Mouse (Mus musculus) hindbrain, embryonic 12.5 days (tissue): ENCODE measurements at regions not wholly inside any gene's neighbourhood (a gene's known extent, or its start where the extent isn't known, plus 50 kb on each side); places are given as distances from the start of the nearest gene placed in this dataset.
A peak's percentile ranks its signal among the peaks of the same experiment; 100 is the strongest.

ENCODE experiments used
- ATAC-seq: fragments of 200-750 bp; cut with Nextera tagmentation; 2 replicates; pipeline ENCODE4 v1.8.0; 2017; ENCODE audit warnings: moderate TSS enrichment; ENCODE audit not compliant: low FRiP score
- H3K27ac ChIP-seq: fragments of 300-500 bp; sonication (generic); 2 replicates; pipeline ENCODE4 v1.5.1; 2016; ENCODE audit warnings: mild to moderate bottlenecking
- H3K27me3 ChIP-seq: fragments of 300-500 bp; sonication (generic); 2 replicates; pipeline ENCODE4 v1.6.1; 2016; ENCODE audit warnings: mild to moderate bottlenecking
- H3K36me3 ChIP-seq: fragments of 300-500 bp; sonication (generic); 2 replicates; pipeline ENCODE4 v1.6.1; 2016; ENCODE audit warnings: mild to moderate bottlenecking
- H3K4me1 ChIP-seq: fragments of 300-500 bp; sonication (generic); 2 replicates; pipeline ENCODE4 v1.6.1; 2016
- H3K4me2 ChIP-seq: fragments of 300-500 bp; sonication (generic); replicated peaks from 2 replicates; pipeline ENCODE4 v1.6.1; 2016; ENCODE audit warnings: mild to moderate bottlenecking
- H3K4me3 ChIP-seq: fragments of 300-500 bp; sonication (generic); 2 replicates; pipeline ENCODE4 v1.5.1; 2016; ENCODE audit warnings: mild to moderate bottlenecking
- H3K9ac ChIP-seq: fragments of 300-500 bp; sonication (generic); 2 replicates; pipeline ENCODE4 v1.6.1; 2016; ENCODE audit warnings: mild to moderate bottlenecking, moderate library complexity
- H3K9me3 ChIP-seq: fragments of 300-500 bp; sonication (generic); replicated peaks from 2 replicates; pipeline ENCODE4 v1.6.1; 2016; ENCODE audit warnings: mild to moderate bottlenecking
- WGBS: fragments of 180-500 bp; shearing (Covaris S2); methylation state at CpG from one replicate; pipeline ENCODE4 v1.1.7; 2016; 5-methylcytosine and 5-hydroxymethylcytosine counted together

- H3K27ac ChIP-seq: no peak overlapping the region
- ATAC-seq: no peak
- H3K4me1 ChIP-seq: no peaks in the 10 kb centered on the region
- H3K4me3 ChIP-seq: no peak overlapping the region
- no peak overlapping the region for H3K9ac ChIP-seq
- no peaks in the 10 kb centered on the region for H3K9me3 ChIP-seq
- no peak overlapping the region for H3K4me2 ChIP-seq
- H3K27me3 ChIP-seq: no peaks in the 10 kb centered on the region
- no peaks in the 10 kb centered on the region for H3K36me3 ChIP-seq
- 67% methylated on average over 2 of the region's 2 CpGs for WGBS
These were observed 1124.1 kb downstream of the Stim2 start for GRCm38 (mm10) chr5:55122391-55122790.

GRCm38 (mm10) chr5:55134310-55134709 is 1136.0 kb downstream of the Stim2 start:
- Histone ChIP-seq H3K36me3 (no peaks in the 10 kb centered on the region), H3K4me2 (no peak overlapping the region), H3K4me1 (no peaks in the 10 kb centered on the region), H3K27ac (no peak overlapping the region), H3K4me3 (no peak overlapping the region), H3K27me3 (no peaks in the 10 kb centered on the region), H3K9me3 (no peaks in the 10 kb centered on the region), H3K9ac (no peak overlapping the region)
- 84% methylated on average over 3 of the region's 3 CpGs for WGBS
- no peak for ATAC-seq

GRCm38 (mm10) chr5:55135293-55135947 is 1137.1 kb downstream of the Stim2 start:
- Histone ChIP-seq H3K27me3 (no peaks in the 10 kb centered on the region), H3K4me2 (no peak overlapping the region), H3K4me3 (no peak overlapping the region), H3K9me3 (no peaks in the 10 kb centered on the region), H3K27ac (no peak overlapping the region), H3K36me3 (no peaks in the 10 kb centered on the region), H3K9ac (no peak overlapping the region), H3K4me1 (no peaks in the 10 kb centered on the region)
- ATAC-seq: 0 out of 2 replicates have a peak, but pooled peaks have one; percentile 22
- 75% methylated on average over 9 of the region's 9 CpGs for WGBS

- Histone ChIP-seq H3K36me3 (no peaks in the 10 kb centered on the region), H3K9me3 (no peaks in the 10 kb centered on the region), H3K9ac (no peak overlapping the region), H3K4me2 (no peak overlapping the region), H3K27ac (no peak overlapping the region), H3K4me3 (no peak overlapping the region), H3K4me1 (no peaks in the 10 kb centered on the region), H3K27me3 (no peaks in the 10 kb centered on the region)
- ATAC-seq: no peak
These were observed 1140.5 kb downstream of the Stim2 start for GRCm38 (mm10) chr5:55138750-55139149.

- ATAC-seq: no peak
- Histone ChIP-seq H3K27ac (no peak overlapping the region), H3K4me3 (no peak overlapping the region), H3K27me3 (no peaks in the 10 kb centered on the region), H3K4me1 (no peaks in the 10 kb centered on the region), H3K36me3 (no peaks in the 10 kb centered on the region), H3K9ac (no peak overlapping the region), H3K9me3 (no peaks in the 10 kb centered on the region), H3K4me2 (no peak overlapping the region)
These were observed 1149.1 kb downstream of the Stim2 start for GRCm38 (mm10) chr5:55147354-55147753.

GRCm38 (mm10) chr5:55174839-55175238 is 1176.5 kb downstream of the Stim2 start:
- Histone ChIP-seq H3K9me3 (no peaks in the 10 kb centered on the region), H3K27me3 (no peaks in the 10 kb centered on the region), H3K4me2 (no peak overlapping the region), H3K27ac (no peak overlapping the region), H3K4me1 (no peaks in the 10 kb centered on the region), H3K4me3 (no peak overlapping the region), H3K9ac (no peak overlapping the region), H3K36me3 (no peaks in the 10 kb centered on the region)
- 70% methylated on average over 1 of the region's 1 CpGs for WGBS
- ATAC-seq: no peak
